Mouse (Mus musculus): ENCODE measurements around the gene C2.

C2 gene

DNA sequence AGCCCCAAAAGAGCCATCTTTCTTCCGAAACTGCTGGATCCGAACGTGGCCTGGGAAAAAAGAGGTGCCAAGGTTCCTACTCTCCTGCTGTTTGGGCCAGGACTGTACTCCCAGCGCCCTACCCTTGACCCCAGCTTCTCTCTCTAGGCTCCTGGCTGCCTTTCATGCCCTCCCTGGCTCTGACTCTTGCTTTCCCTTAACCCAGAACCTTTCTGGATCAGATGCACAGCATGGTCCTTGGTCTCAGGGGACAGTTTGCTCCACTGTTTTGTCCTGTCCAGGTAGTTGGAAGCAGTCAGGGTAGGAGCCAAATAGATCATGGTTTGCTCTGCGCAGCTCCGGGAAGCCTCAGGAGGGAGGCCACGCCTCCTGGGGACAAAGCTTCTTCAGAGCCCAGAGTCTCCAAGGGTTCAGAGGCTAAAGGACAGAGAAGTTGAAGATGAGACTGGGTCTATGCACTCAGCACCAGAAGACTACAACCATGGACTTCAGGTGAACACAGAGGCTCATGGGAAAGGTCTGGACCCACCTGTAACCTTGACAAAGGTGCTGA, 83.2 kb downstream of the C2 start:
- DNase-seq: no peak

DNA sequence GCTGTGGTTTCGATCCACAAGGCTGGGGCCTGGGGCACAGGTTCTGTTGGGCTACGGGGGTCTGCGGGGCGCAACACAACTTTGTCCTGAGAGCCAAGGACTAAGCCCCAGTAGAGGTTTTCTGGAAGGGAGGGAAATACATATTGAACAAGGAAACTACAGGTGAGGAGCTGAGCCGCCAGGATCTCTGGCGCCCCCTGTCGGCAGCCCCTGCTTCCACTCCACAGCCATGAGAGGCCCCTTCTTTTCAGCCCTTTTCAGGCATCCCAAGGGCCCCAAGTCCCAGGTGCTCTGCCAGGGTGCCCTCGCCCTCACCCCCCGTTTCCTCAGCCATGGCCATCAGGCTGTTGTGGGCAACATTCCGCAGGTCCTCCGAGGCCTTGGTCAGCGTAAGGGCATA, 84.3 kb downstream of the C2 start:
- peak; percentile 76 for DNase-seq

All from thymus, postnatal 4 days (tissue).